ENCODE assay signal across 13 mouse cellular contexts in the genomic region with DNA sequence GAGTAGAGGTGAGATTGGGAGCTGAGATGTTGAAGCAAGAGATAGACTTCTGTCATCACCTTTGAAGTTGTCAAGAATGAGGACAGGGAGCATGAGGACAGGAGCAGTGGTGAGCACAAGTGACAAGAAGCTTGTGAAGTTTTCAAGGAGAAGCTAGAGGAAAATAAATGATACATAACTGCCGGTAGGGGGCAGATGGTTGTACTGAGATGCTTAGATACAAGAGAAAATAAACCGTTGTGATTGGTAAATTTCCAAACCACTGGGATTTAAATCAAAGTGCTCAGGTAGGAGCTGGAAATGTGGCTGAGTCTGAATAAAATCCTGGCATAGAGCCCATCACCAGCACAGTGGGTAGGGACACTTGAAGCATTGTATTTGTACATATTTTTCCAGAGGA. TPM values are rescaled to one million over a fixed set of nuclear protein-coding genes. Genes with fewer than 3 reads are reported as not detected.
DNase-seq lines count a peak whose midpoint lies in the region; ATAC-seq and TF ChIP-seq lines count a peak whose summit lies in the region.
"Had no signal": no experiment of that assay in that cellular context is flagged by ENCODE, and none has a peak within 500 bp of the region (broad histone marks: within the 10 kb centered on the region; RNA-seq: fewer than 3 reads in every experiment).

No protein-coding gene starts in this region.

- no peak for ATAC-seq in liver, embryonic 12.5 days
- peak; percentile 68 for ATAC-seq in megakaryocyte progenitor cell, adult 5-6 weeks (replicated peaks; ENCODE audit: poor library complexity)

- no peaks in the 10 kb centered on the region for H3K9me3 ChIP-seq in liver, embryonic 12.5 days (replicated peaks)
- H3K9me3 ChIP-seq: embryonic facial prominence, embryonic 13.5 days; heart, embryonic 15.5 days; limb, embryonic 15.5 days; neural tube, embryonic 13.5 days had no signal

- H3K4me2 ChIP-seq in liver, embryonic 12.5 days, result no peak overlapping the region
- H3K4me2 ChIP-seq: embryonic facial prominence, embryonic 13.5 days; heart, embryonic 15.5 days; limb, embryonic 15.5 days; neural tube, embryonic 13.5 days had no signal

- H3K4me3 ChIP-seq in liver, adult 2 months (ENCODE audit: insufficient read depth, low read depth, low read length), result no peak overlapping the region
- no peak overlapping the region for H3K4me3 ChIP-seq in liver, embryonic 12.5 days
- H3K4me3 ChIP-seq: embryonic facial prominence, embryonic 13.5 days; heart, embryonic 15.5 days; limb, embryonic 15.5 days; neural tube, embryonic 13.5 days had no signal

- H3K79me2 ChIP-seq in liver, adult 2 months (ENCODE audit: control insufficient read depth, insufficient read depth, low read length), result no peaks in the 10 kb centered on the region

- no peaks in the 10 kb centered on the region for H3K27me3 ChIP-seq in liver, adult 2 months (ENCODE audit: control insufficient read depth, insufficient read depth, low read length)
- no peaks in the 10 kb centered on the region for H3K27me3 ChIP-seq in liver, embryonic 12.5 days (replicated peaks)
- H3K27me3 ChIP-seq: embryonic facial prominence, embryonic 13.5 days; heart, embryonic 15.5 days; limb, embryonic 15.5 days; neural tube, embryonic 13.5 days had no signal

- WGBS in liver, adult 2 months, result 51% methylated on average over 2 of the region's 2 CpGs
- WGBS in liver, embryonic 12.5 days (ENCODE audit: insufficient replicate concordance), result 48% methylated on average over 2 of the region's 2 CpGs

- no peaks in the 10 kb centered on the region for H3K4me1 ChIP-seq in liver, adult 2 months (ENCODE audit: control insufficient read depth, insufficient read depth, low read length)
- no peaks in the 10 kb centered on the region for H3K4me1 ChIP-seq in liver, embryonic 12.5 days
- H3K4me1 ChIP-seq: embryonic facial prominence, embryonic 13.5 days; heart, embryonic 15.5 days; limb, embryonic 15.5 days; neural tube, embryonic 13.5 days had no signal

- TF ChIP-seq POLR2A in liver, adult 2 months (IDR thresholded peaks at IDR 0.05; ENCODE audit: extremely low read depth, insufficient read depth, low read length), result no peak

- H3K9ac ChIP-seq in liver, adult 2 months (ENCODE audit: low read depth, low read length), result no peak overlapping the region
- no peak overlapping the region for H3K9ac ChIP-seq in liver, embryonic 12.5 days
- H3K9ac ChIP-seq: embryonic facial prominence, embryonic 13.5 days; heart, embryonic 15.5 days; limb, embryonic 15.5 days; neural tube, embryonic 13.5 days had no signal

- H3K27ac ChIP-seq in liver, adult 2 months (replicated peaks; ENCODE audit: insufficient read depth, low read depth, low read length), result no peak overlapping the region
- no peak overlapping the region for H3K27ac ChIP-seq in liver, embryonic 12.5 days
- H3K27ac ChIP-seq: embryonic facial prominence, embryonic 13.5 days; heart, embryonic 15.5 days; limb, embryonic 15.5 days; neural tube, embryonic 13.5 days had no signal

- peaks cover 31% of the 10 kb centered on the region for H3K36me3 ChIP-seq in liver, adult 2 months (ENCODE audit: control insufficient read depth, insufficient read depth, low read length)
- peaks cover 11% of the 10 kb centered on the region; the same call in 1 of the 2 replicates for H3K36me3 ChIP-seq in liver, embryonic 12.5 days
- H3K36me3 ChIP-seq: embryonic facial prominence, embryonic 13.5 days; heart, embryonic 15.5 days; limb, embryonic 15.5 days; neural tube, embryonic 13.5 days had no signal

- peak; percentile 16 to 20 for DNase-seq in cerebellum, postnatal 14 days
- no peak for DNase-seq in cerebellum, adult 11 months
- peak; percentile 62 for DNase-seq in liver, adult 2 months (ENCODE audit: extremely low read depth, low read depth, low spot score)
- peak; percentile 52 for DNase-seq in adipocyte (ENCODE audit: low spot score)
- DNase-seq in left cerebral cortex, adult 18-20 months (ENCODE audit: low spot score in 2 of 2), result no peak
- DNase-seq in spleen, postnatal 14 days (ENCODE audit: low spot score in 2 of 2), result no peak
- DNase-seq: thymus, adult 18-20 months had no signal

- TF ChIP-seq CTCF in liver, adult 2 months (IDR thresholded peaks at IDR 0.05; ENCODE audit: low read depth, low read length), result no peak

RNA-seq across cellular contexts. Expression of a gene that starts 28.8 kb away (rescaled TPM):
- 13.2 and 18.6 TPM in 2 replicates for total RNA-seq in liver, adult 2 months (2014; rRNA removed)
- polyA plus RNA-seq in liver, adult 2 months (2012; rRNA removed), result 9.1 and 15.7 TPM in 2 replicates
- 2.9 and 3.8 TPM in 2 replicates for polyA plus RNA-seq in liver, embryonic 12.5 days (2016; fragmentation: Nextera tagmentation; extraction: Ambion mirVana)
- 13.0 and 14.9 TPM in 2 replicates for total RNA-seq in megakaryocyte progenitor cell, adult 5-6 weeks (2015)
- 12.0 and 16.6 TPM in 2 replicates for total RNA-seq in megakaryocyte progenitor cell, adult 5-6 weeks (2017)
- 10 to 100 TPM; 12.7 to 16.4 TPM for total RNA-seq in left cerebral cortex, adult 18-20 months (2021)

Comparison
In these comparisons a context has a peak if more than half of its experiments do, and no peak if none do; other contexts are left out.
1. DNase-seq: peak in cerebellum, postnatal 14 days (2 of 2), liver, adult 2 months (single experiment) and adipocyte (single experiment); none in cerebellum, adult 11 months (single experiment), left cerebral cortex, adult 18-20 months (0 of 2) and spleen, postnatal 14 days (0 of 2).